Mouse (Mus musculus) heart, postnatal 0 days (tissue): ENCODE measurements around the gene Eps8.

Experiments used
- CTCF ChIP-seq: IDR thresholded peaks from 2 replicates; pipeline ENCODE4 v1.5.1; 2016; ENCODE audit warnings: antibody characterized with exemption, control low read depth, low read depth
- EP300 ChIP-seq: IDR thresholded peaks from 2 replicates; pipeline ENCODE4 v1.6.1; 2016; ENCODE audit warnings: antibody characterized with exemption, low read depth

DNA sequence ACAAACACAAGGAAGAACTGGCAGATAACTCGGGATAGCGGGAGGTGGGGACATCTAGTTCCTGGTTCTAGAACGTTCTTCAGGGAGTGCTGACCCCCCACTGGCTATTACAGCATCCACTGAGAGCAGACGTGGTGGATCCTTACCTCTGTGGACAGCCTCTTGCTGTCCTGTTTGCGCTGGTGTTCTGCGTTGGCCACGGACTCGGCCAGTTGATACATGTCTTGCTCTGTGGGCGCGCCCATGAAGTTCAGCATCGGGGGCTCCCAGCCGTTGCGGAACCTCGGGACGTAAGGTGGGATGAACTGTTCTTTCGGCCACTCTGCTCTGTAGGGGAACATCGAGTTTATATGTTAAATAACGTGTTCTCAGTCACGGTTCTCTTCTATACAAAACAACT, 145.7 kb downstream of the Eps8 start:
- TF ChIP-seq CTCF = no peak
- no peak for TF ChIP-seq EP300
